7 mouse cellular contexts compared by ENCODE assay signal in genomic region chr15:31315630-31316231, GRCm38 (mm10). TPM values are rescaled to one million over a fixed set of nuclear protein-coding genes. Genes with fewer than 3 reads are reported as not detected.
DNase-seq lines count a peak whose midpoint lies in the region; ATAC-seq lines count a peak whose summit lies in the region.

No protein-coding gene starts in this region.

- H3K4me3 ChIP-seq in midbrain, embryonic 15.5 days = no peak overlapping the region

- no peaks in the 10 kb centered on the region for H3K9me3 ChIP-seq in midbrain, embryonic 15.5 days

- peak; percentile 87 for ATAC-seq in midbrain, embryonic 15.5 days (replicated peaks)

- H3K9ac ChIP-seq in midbrain, embryonic 15.5 days = no peak overlapping the region

- peak; percentile 61 for DNase-seq in adrenal gland, adult 8-10 months
- peak; percentile 75 for DNase-seq in embryo, embryonic 11.5 days (ENCODE audit: low read depth, low spot score)
- peak; percentile 96 for DNase-seq in heart, adult 11 months
- peak; percentile 73 for DNase-seq in kidney, adult 11 months
- DNase-seq in left cerebral cortex, postnatal 4 days = peak; percentile 88
- DNase-seq in spleen, postnatal 10 days (ENCODE audit: low spot score in 2 of 2) = peak; percentile 36 to 72

- no peak overlapping the region for H3K27ac ChIP-seq in midbrain, embryonic 15.5 days

- WGBS in midbrain, embryonic 15.5 days = under 1% methylated on average over 5 of the region's 5 CpGs

- no peak overlapping the region for H3K4me2 ChIP-seq in midbrain, embryonic 15.5 days

- H3K36me3 ChIP-seq in midbrain, embryonic 15.5 days (replicated peaks) = no peaks in the 10 kb centered on the region

- peaks cover 15% of the 10 kb centered on the region; the same call in 1 of the 2 replicates for H3K4me1 ChIP-seq in midbrain, embryonic 15.5 days

- intact Hi-C loops in left cerebral cortex, postnatal 4 days (cut with DNase I) = loop anchor here (2.0 to 5.0 kb wide), 2 partner anchors 133 to 272 kb away; no protein-coding TSS in a partner anchor

- no peaks in the 10 kb centered on the region for H3K27me3 ChIP-seq in midbrain, embryonic 15.5 days (replicated peaks)

RNA-seq across cellular contexts. Expression of gene Ankrd33b, which starts 51.8 kb away (rescaled TPM):
- total RNA-seq in adrenal gland, adult 8-10 months (2022) = 1 to 10 TPM; 1.1 to 3.8 (median 2.7) TPM
- 1 to 10 TPM; 1.2 to 1.3 TPM for total RNA-seq in left cerebral cortex, postnatal 4 days (2021)
- polyA plus RNA-seq in midbrain, embryonic 15.5 days (2015; fragmentation: Nextera tagmentation; extraction: Ambion mirVana) = 0.65 and 1.1 TPM in 2 replicates
